Comparison of ENCODE assay signal across 8 mouse cellular contexts in the genomic region with DNA sequence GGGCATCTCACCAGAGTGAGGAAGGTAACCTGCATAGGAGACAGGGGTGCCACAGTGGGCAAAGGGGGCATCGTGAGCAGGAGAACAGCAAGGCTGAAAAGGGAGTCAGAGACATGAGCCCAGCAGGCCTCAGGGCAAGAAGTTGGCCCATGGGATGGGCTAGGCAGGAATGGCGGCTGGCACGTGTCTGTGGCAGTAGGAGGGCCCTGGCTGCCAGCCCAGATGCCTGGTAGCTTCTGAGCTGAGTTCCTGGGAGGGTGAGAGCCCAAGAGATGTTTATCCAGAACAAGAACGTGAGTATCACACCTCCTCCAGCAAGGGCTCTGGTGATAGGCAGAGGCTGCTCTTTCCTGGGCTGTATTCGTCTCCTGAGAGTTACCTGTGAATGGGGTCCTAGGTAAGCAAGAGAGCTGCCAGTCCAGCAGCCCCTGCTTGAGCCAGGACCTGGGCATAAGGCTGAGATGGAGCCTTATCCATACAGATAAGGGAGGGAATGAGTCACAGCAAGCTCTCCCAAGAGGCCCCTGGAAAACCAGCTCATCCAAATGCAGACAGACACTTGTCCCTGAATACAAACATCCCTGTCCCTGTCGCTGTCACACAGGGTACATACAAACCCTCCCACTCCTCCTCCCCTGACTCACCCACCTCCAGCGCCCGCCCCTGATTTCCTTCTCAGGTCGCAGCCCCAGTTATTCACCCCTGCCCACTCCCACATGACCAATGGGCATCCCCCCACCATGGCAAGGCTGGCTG. TPM values are rescaled to one million over a fixed set of nuclear protein-coding genes. Genes with fewer than 3 reads are reported as not detected.
A peak's percentile ranks its signal among the peaks of the same experiment; 100 is the strongest.
DNase-seq lines count a peak whose midpoint lies in the region.

No protein-coding gene starts in this region.

- intact Hi-C loops in heart, postnatal 36 days (cut with DNase I), result loop anchor here (2.0 kb wide), 1 partner anchor 21 kb away; no protein-coding TSS in a partner anchor
- intact Hi-C loops in left cerebral cortex, postnatal 36 days (cut with DNase I), result loop anchor here (5.0 kb wide), 1 partner anchor 40 kb away; no protein-coding TSS in a partner anchor

- DNase-seq in layer of hippocampus, postnatal 10 days (ENCODE audit: low spot score in 2 of 2), result peak; percentile 55 to 67
- no peak for DNase-seq in layer of hippocampus, adult 9-10 months (ENCODE audit: low spot score)
- DNase-seq in adrenal gland, postnatal 14 days, result peak; percentile 89
- peak; percentile 58 to 67 for DNase-seq in heart, postnatal 36 days
- DNase-seq in left cerebral cortex, postnatal 36 days (ENCODE audit: low spot score in 2 of 2), result peak; percentile 56 to 69
- peak; percentile 68 for DNase-seq in right cerebral cortex, postnatal 14 days
- DNase-seq in cerebellum, adult 18-20 months, result no peak
- no peak for DNase-seq in spleen, postnatal 10 days (ENCODE audit: low spot score in 2 of 2)

RNA-seq across cellular contexts. Expression of gene Tns1, which starts 2.2 kb away (rescaled TPM):
- 10 to 100 TPM; 35.2 to 35.3 TPM for total RNA-seq in layer of hippocampus, postnatal 10 days (2021)
- total RNA-seq in adrenal gland, postnatal 14 days (2021), result 325 and 411 TPM in 2 replicates
- total RNA-seq in heart, postnatal 36 days (2021), result 100 to 1,000 TPM; 672 to 786 TPM
- 10 to 100 TPM; 36.1 to 50.9 TPM for total RNA-seq in left cerebral cortex, postnatal 36 days (2021)

RNA-seq across cellular contexts. Expression of gene Rufy4, which starts 3.3 kb away (rescaled TPM):
- under 1 TPM in 1 of 2 experiments, not detected in 1; 0.21 TPM for total RNA-seq in layer of hippocampus, postnatal 10 days (2021)
- total RNA-seq in adrenal gland, postnatal 14 days (2021), result 3.6 and 4.1 TPM in 2 replicates
- total RNA-seq in heart, postnatal 36 days (2021), result 1 to 10 TPM in 1 of 2 experiments, under 1 TPM in 1; 0.69 to 1.2 TPM
- total RNA-seq in left cerebral cortex, postnatal 36 days (2021), result not detected

RNA-seq across cellular contexts. Expression of gene Cxcr2, which starts 31.8 kb away (rescaled TPM):
- total RNA-seq in layer of hippocampus, postnatal 10 days (2021), result under 1 TPM; 0.13 to 0.25 TPM
- total RNA-seq in adrenal gland, postnatal 14 days (2021), result 0.19 and 1.8 TPM in 2 replicates
- total RNA-seq in heart, postnatal 36 days (2021), result under 1 TPM; 0.16 to 0.17 TPM
- total RNA-seq in left cerebral cortex, postnatal 36 days (2021), result under 1 TPM in 1 of 2 experiments, not detected in 1; 0.10 TPM

Comparison
In these comparisons a context has a peak if more than half of its experiments do, and no peak if none do; other contexts are left out.
1. DNase-seq: peak in layer of hippocampus, postnatal 10 days (2 of 2), adrenal gland, postnatal 14 days (single experiment), heart, postnatal 36 days (2 of 2), left cerebral cortex, postnatal 36 days (2 of 2) and right cerebral cortex, postnatal 14 days (single experiment); none in layer of hippocampus, adult 9-10 months (single experiment), cerebellum, adult 18-20 months (0 of 2) and spleen, postnatal 10 days (0 of 2).